Mouse (Mus musculus) gonadal fat pad, adult 2 months (tissue): Measurements from ENCODE around the gene Parp1. TPM values are rescaled to one million over a fixed set of nuclear protein-coding genes. Genes with fewer than 3 reads are reported as not detected.
"Not testable (repeated sequence)": the region's sequence is repeated elsewhere in the genome, so short reads cannot be mapped to it uniquely, and the experiment has no call there.

ENCODE experiments used
- DNase-seq: peaks from one replicate; pipeline ENCODE4 v3.0.0-alpha.2; 2012; ENCODE audit warnings: low read depth
- polyA plus RNA-seq: library from polyadenylated mRNA; depleted of rRNA; stranded (reverse); fragments of >200 nt; gene quantifications from 2 replicates; pipeline ENCODE4 v1.2.3, GENCODE M21; 2012; rRNA removed

The Parp1 gene
- polyA plus RNA-seq, 1 experiment = 18.9 TPM

DNA sequence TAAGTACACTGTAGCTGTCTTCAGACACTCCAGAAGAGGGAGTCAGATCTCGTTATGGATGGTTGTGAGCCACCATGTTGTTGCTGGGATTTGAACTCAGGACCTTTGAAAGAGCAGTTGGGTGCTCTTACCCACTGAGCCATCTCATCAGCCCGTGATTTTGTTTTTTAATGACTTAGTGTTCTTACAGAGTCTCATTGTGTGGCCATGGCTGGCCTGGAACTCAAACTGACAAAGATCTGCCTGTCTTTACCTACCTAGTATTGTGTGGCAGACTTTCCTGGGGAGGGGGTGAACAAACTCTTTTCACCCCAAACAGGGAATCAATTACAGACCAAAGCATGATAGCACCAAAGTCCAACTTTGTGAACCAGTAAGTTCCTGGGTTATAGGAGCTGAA is 69.1 kb downstream of the Parp1 start:
- not testable (repeated sequence) for DNase-seq

DNA sequence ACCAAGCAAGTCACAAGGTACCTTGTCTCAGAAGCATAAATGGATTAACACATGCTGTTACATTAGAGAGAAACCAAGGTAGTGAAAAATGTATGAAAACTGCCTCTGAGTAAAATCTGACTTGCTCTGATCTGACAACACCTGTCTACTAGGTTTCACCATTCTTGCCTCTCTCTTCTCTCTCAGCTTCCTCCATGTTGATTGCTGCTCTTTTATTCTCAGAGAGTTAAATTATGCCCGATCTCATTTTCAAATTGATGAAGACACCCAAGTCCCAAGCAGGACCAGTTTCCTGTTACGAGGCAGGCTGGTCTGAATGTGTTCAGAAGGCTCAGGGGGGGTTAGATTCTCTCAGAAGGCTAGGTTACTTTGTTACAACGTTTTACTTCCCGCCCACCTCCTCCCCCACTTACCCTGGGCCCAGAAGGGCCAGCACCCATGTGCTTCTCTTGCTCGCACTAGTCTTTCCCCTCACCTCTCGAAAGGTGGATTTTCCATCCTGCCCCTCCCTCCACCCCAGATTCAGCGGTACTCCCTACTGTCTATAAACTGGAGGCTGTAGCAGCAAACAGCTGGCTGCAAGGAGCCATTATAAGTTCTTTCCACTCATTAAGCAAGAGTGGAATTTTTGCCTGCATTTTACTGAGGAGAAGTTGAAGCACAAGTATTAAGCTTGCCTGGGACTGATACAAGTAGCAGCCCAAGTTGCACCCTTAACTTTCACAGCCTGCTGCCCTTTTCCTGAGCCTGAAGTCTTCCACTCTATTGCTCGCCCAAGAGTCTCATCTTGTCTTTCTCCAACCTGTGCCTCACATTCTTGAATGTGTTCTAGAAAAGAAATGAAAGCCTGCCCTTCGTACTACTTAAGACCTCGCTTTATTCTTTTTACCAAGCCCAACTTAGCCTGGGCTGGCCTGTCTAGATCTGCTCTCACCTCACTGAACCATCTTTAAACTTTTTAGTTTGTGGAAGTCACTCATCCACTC is 71.0 kb downstream of the Parp1 start:
- DNase-seq = no peak

- no peak for DNase-seq
These were observed 71.9 kb downstream of the Parp1 start for GRCm38 (mm10) chr1:180640605-180641125.

- no peak for DNase-seq
These were observed 72.4 kb downstream of the Parp1 start, which contains the start of gene Lin9 for GRCm38 (mm10) chr1:180641137-180641517. Lin9 (plus strand) TSS chr1:180641150.

GRCm38 (mm10) chr1:180641518-180642227 is 72.9 kb downstream of the Parp1 start:
- DNase-seq = no peak

- no peak for DNase-seq
These were observed 73.5 kb downstream of the Parp1 start for GRCm38 (mm10) chr1:180642228-180642564.

Other genes starting within 250 kb of the Parp1 start
- 19.9 and 25.3 TPM in 2 replicates for gene Itpkb, start 238.4 kb upstream of the Parp1 start, polyA plus RNA-seq
- gene Stum, start 85.4 kb upstream of the Parp1 start, polyA plus RNA-seq = 5.0 and 5.8 TPM in 2 replicates
- 2.7 and 3.9 TPM in 2 replicates for gene Lin9, start 72.2 kb downstream of the Parp1 start, polyA plus RNA-seq
- gene Mixl1, start 128.1 kb downstream of the Parp1 start, polyA plus RNA-seq = not detected in 2 replicates
- gene Acbd3, start 157.1 kb downstream of the Parp1 start, polyA plus RNA-seq = 19.2 and 22.4 TPM in 2 replicates
- gene H3f3a, start 245.0 kb downstream of the Parp1 start, polyA plus RNA-seq = 399 and 407 TPM in 2 replicates